Mouse (Mus musculus): ENCODE measurements around the gene Mpnd.

DNA sequence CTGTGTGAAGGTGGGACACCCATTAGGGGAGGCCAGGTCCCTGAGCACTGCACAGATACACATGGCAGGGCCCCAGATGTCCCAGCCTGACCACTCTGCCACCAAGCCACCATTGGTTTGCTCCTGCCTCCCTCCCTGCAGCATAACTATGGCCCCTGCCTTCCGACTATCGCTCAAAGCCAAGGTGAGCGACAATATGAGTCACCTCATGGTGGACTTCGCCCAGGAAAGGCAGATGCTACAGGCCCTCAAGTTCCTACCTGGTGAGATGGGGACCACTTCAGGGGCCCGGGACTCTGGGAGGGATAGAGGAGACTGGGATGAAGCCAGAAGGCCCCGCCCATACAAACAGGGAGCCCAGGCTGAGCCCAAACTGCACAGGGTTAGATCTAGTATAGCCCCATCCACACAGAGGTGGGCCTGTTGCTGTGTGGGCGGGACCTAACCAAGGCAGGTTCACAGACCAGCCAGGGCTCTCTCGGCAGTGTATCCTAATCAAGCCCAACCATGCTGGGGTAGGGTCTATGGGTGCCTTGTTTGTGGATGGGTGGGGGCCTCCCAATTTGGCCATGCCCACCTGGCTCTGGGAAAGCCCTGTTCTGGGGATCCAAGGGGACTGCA, 15.1 kb upstream of the Mpnd start:
- TF ChIP-seq POLR2A (IDR thresholded peaks at IDR 0.05; ENCODE audit: borderline replicate concordance, control insufficient read depth, low read depth, low read length) (no peak), CTCF (IDR thresholded peaks at IDR 0.05; ENCODE audit: control insufficient read depth, insufficient read depth, low read length) (no peak)
